Mouse (Mus musculus): Measurements from ENCODE around the gene Amz1.

GRCm38 (mm10) chr5:140795176-140795575, 71.2 kb downstream of the Amz1 start:
- TF ChIP-seq CTCF (IDR thresholded peaks at IDR 0.05): no peak
- TF ChIP-seq EP300 (IDR thresholded peaks at IDR 0.05): no peak

All from lung, postnatal 0 days (tissue).